ENCODE assay signal across 8 mouse cellular contexts in the genomic region with DNA sequence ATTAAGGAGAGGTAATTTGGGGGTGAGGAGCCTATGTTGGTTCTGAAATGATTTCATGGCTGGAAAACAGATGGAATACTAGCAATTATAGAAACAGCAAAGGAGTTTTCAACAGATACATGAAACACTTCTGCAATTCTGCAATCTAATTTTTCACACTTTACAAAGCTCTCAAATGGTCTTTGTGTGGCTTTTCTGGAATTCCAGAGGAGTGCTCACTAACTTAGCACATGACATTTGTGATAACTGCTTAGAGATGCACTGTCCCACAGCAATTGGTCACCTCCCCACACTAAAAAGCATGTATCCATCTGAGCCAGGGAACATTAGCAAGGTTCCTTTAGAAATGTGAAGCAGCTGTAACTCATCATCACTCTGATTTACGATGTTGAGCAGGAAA.
"Had no signal": no experiment of that assay in that cellular context is flagged by ENCODE, and none has a peak within 500 bp of the region (broad histone marks: within the 10 kb centered on the region; RNA-seq: fewer than 3 reads in every experiment).

No protein-coding gene starts in this region.

- DNase-seq: lung, adult 18-20 months; lung, embryonic 14.5 days; lung, postnatal 10 days; lung, postnatal 36 days; right cerebral cortex, postnatal 14 days; thymus, adult 2 months; thymus, postnatal 25 days; thymus, postnatal 4 days had no signal
